Comparison of ENCODE assay signal across 33 mouse cellular contexts in genomic region chr1:53377731-53378130, GRCm38 (mm10). TPM values are rescaled to one million over a fixed set of nuclear protein-coding genes. Genes with fewer than 3 reads are reported as not detected.
"Had no signal": no experiment of that assay in that cellular context is flagged by ENCODE, and none has a peak within 500 bp of the region (broad histone marks: within the 10 kb centered on the region; RNA-seq: fewer than 3 reads in every experiment).

No protein-coding gene starts in this region.

- H3K4me2 ChIP-seq: limb, embryonic 12.5 days; limb, embryonic 13.5 days; limb, embryonic 15.5 days; liver, embryonic 11.5 days; liver, embryonic 12.5 days; liver, embryonic 13.5 days; liver, embryonic 15.5 days; lung, embryonic 14.5 days; lung, embryonic 15.5 days; midbrain, embryonic 11.5 days; midbrain, embryonic 12.5 days; midbrain, embryonic 13.5 days; midbrain, embryonic 15.5 days had no signal

- H3K9me3 ChIP-seq: limb, embryonic 10.5 days; limb, embryonic 12.5 days; limb, embryonic 15.5 days; liver, embryonic 12.5 days; liver, embryonic 13.5 days; liver, embryonic 15.5 days; lung, embryonic 15.5 days; midbrain, embryonic 10.5 days; midbrain, embryonic 12.5 days; midbrain, embryonic 13.5 days; midbrain, embryonic 15.5 days had no signal

- DNase-seq: left cerebral cortex, postnatal 4 days; liver; liver, embryonic 13.5 days; liver, postnatal 0 days; lung, adult 18-20 months; lung, adult 2 months; lung, embryonic 14.5 days; lung, postnatal 10 days; lung, postnatal 14 days; lung, postnatal 36 days; lung, postnatal 4 days; midbrain, embryonic 14.5 days had no signal

- ATAC-seq: liver, embryonic 12.5 days; liver, postnatal 0 days; lung, postnatal 0 days; midbrain, embryonic 13.5 days; midbrain, embryonic 15.5 days; midbrain, embryonic 16.5 days had no signal

- H3K36me3 ChIP-seq: limb, embryonic 10.5 days; limb, embryonic 12.5 days; limb, embryonic 13.5 days; limb, embryonic 15.5 days; liver, embryonic 12.5 days; liver, embryonic 13.5 days; liver, embryonic 15.5 days; lung, embryonic 15.5 days; midbrain, embryonic 10.5 days; midbrain, embryonic 12.5 days; midbrain, embryonic 13.5 days; midbrain, embryonic 15.5 days had no signal

- H3K27ac ChIP-seq: limb, embryonic 10.5 days; limb, embryonic 12.5 days; limb, embryonic 13.5 days; limb, embryonic 15.5 days; liver, embryonic 12.5 days; liver, embryonic 13.5 days; liver, embryonic 14.5 days; liver, embryonic 15.5 days; lung, embryonic 15.5 days; macrophage; midbrain, embryonic 10.5 days; midbrain, embryonic 12.5 days; midbrain, embryonic 13.5 days; midbrain, embryonic 15.5 days had no signal

- H3K27me3 ChIP-seq: limb, embryonic 12.5 days; limb, embryonic 13.5 days; limb, embryonic 15.5 days; liver, embryonic 12.5 days; liver, embryonic 13.5 days; liver, embryonic 15.5 days; lung, embryonic 15.5 days; megakaryocyte, embryonic 14.5 days; midbrain, embryonic 12.5 days; midbrain, embryonic 13.5 days; midbrain, embryonic 15.5 days had no signal

- H3K4me1 ChIP-seq: limb, embryonic 10.5 days; limb, embryonic 12.5 days; limb, embryonic 13.5 days; limb, embryonic 15.5 days; liver, embryonic 12.5 days; liver, embryonic 13.5 days; liver, embryonic 15.5 days; lung, embryonic 15.5 days; megakaryocyte, embryonic 14.5 days; midbrain, embryonic 15.5 days had no signal

- H3K9ac ChIP-seq: limb, embryonic 12.5 days; limb, embryonic 13.5 days; limb, embryonic 15.5 days; liver, embryonic 12.5 days; liver, embryonic 13.5 days; liver, embryonic 14.5 days; liver, embryonic 15.5 days; liver, postnatal 0 days; lung, embryonic 14.5 days; lung, embryonic 15.5 days; midbrain, embryonic 12.5 days; midbrain, embryonic 13.5 days; midbrain, embryonic 15.5 days had no signal

- H3K4me3 ChIP-seq: limb, embryonic 10.5 days; limb, embryonic 12.5 days; limb, embryonic 13.5 days; limb, embryonic 15.5 days; liver, embryonic 12.5 days; liver, embryonic 13.5 days; liver, embryonic 15.5 days; lung, embryonic 15.5 days; megakaryocyte, embryonic 14.5 days; midbrain, embryonic 10.5 days; midbrain, embryonic 12.5 days; midbrain, embryonic 13.5 days; midbrain, embryonic 15.5 days; myocyte had no signal

RNA-seq across cellular contexts. Expression of gene Gm28551, which starts 25.3 kb away (rescaled TPM):
- polyA plus RNA-seq: liver, adult 2 months; liver, embryonic 15.5 days; lung, adult 2 months; macrophage had no signal

RNA-seq across cellular contexts. Expression of gene Asdurf, which starts 25.3 kb away (rescaled TPM):
- polyA plus RNA-seq: limb, embryonic 10.5 days; limb, embryonic 15.5 days; liver, adult 2 months; liver, embryonic 11.5 days; liver, embryonic 12.5 days; liver, embryonic 15.5 days; liver, embryonic 16.5 days; lung, adult 2 months; lung, embryonic 15.5 days; midbrain, embryonic 10.5 days; midbrain, embryonic 12.5 days; midbrain, embryonic 16.5 days; myocyte had no signal
